Mouse (Mus musculus) bone marrow macrophage, adult 2 months (primary cell): ENCODE data around the gene Amt.

ENCODE experiments used
- CTCF ChIP-seq: IDR thresholded peaks from 2 replicates; pipeline ENCODE4 v1.5.1; 2012; ENCODE audit warnings: low read depth, mild to moderate bottlenecking, low read length, moderate library complexity
- POLR2A ChIP-seq: IDR thresholded peaks from 2 replicates; pipeline ENCODE4 v1.6.1; 2012; ENCODE audit warnings: mild to moderate bottlenecking, low read depth, low read length, borderline replicate concordance

GRCm38 (mm10) chr9:108348290-108348680, 51.6 kb downstream of the Amt start:
- no peak for TF ChIP-seq CTCF
- no peak for TF ChIP-seq POLR2A
